Mouse (Mus musculus): ENCODE measurements at regions not wholly inside any gene's neighbourhood (a gene's known extent, or its start where the extent isn't known, plus 50 kb on each side); places are given as distances from the start of the nearest gene placed in this dataset.

DNA sequence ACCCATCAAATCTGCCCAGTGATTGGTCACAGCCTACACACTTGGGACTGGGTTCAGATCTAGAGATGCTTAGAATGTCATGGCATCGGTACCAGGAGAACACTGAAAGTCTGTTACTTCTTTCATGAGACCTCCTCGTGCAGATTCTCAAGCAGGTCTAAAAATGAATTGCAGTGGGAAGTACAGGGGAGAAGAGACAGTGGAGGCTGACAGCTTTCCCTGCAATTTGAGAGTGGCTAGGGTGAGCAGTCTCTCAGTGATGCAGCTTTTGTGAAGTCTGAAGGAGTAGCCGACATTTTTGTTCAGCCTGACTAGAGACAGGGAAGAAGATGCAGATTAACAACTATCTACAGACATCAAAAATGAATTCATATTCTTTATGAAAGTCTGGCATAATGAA lies 112.5 kb downstream of the Fam198b start:
- no peak for DNase-seq (ENCODE audit: low spot score in 2 of 2)

DNA sequence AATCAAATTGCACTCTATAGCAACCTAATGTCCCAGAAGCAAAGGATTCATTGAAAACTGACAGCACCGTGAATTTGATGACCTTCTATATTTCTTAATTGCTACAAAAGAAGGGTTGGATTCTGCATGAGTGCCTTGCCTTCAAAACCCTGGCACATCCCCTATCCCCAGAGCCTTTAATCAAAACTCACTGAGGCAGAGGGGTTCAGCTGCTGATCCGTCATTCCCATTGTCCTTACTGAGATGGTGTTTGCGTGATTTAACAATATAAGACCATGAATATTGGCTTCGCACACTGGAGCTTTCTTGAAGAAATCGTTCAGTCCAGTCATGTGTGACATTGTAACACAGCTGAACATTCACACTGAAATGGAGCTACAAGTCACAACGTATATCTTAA lies 118.0 kb downstream of the Fam198b start:
- DNase-seq (ENCODE audit: low spot score in 2 of 2) = no peak

DNA sequence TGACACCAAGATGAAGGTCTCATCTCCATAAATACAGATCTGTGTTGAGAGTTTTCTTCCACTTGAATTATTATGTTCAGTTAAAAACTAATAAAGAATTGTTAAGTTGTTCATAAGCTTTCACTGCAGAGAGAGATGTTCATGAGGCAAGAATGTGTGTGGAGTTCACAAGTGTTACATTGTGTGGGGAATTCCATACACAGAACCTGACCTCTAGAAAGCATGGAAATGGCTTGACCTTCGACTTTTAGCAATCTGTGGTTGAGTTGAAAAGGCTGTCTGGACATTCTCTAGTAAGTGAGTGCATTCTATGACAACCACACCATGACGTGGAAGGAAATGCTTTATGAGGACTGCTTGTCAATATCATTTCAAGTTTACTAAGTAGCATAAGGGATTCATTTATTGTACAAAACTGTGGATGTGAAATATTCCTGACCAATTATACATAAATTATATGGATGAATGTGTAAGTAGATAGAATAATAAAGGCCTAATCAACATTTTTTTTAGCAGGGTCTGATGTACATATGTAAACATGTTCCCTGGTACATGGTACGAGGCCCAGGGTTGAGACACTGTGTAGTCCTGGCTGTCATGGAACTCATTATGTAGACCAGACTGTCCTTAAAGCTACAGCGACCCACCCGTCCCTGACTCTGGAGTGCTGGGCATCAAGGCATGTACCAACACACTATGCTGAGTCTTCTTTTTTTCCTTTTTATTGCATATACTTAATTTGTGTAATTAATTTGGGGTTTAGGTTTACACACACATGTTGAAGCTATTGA lies 119.2 kb downstream of the Fam198b start:
- DNase-seq (ENCODE audit: low spot score in 2 of 2) = no peak

DNA sequence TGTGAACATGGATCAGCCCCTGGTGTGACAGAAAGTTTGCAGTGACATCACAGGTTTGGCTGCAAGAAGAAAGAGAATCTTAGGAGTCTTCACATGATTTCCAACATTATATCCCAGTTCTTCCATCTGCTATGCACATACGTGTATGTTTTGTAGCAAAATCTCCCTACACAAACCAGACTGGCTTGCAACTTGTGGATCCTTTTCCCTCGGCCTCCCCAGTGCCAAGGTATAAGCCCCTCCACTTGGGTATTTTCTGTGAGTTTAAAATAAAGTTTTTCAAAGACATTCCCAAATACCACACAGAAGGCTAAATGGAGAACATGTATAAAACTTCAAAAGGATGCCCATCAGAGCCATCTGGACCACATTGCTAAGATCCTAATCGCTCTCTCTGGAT lies 120.2 kb downstream of the Fam198b start:
- DNase-seq (ENCODE audit: low spot score in 2 of 2) = no peak

DNA sequence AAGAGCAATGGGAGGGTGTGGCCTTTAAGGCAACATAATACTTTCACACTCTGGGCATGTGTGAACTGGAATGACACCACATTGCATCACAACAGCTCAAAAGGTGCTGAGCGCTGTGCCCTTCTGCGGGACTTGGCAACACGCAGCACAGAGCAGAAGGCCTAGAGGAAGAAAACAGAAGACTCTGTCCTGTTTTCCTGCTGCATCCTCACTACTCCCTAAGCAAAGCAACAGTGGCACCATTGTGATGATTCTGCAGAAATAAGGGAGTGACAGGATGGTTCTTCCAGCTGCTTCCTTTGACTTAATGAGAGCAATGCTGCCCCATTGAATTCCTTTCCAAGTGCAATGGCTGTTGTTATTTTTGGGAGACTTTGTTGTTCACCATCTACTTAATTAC lies 120.6 kb downstream of the Fam198b start:
- no peak for DNase-seq (ENCODE audit: low spot score in 2 of 2)

DNA sequence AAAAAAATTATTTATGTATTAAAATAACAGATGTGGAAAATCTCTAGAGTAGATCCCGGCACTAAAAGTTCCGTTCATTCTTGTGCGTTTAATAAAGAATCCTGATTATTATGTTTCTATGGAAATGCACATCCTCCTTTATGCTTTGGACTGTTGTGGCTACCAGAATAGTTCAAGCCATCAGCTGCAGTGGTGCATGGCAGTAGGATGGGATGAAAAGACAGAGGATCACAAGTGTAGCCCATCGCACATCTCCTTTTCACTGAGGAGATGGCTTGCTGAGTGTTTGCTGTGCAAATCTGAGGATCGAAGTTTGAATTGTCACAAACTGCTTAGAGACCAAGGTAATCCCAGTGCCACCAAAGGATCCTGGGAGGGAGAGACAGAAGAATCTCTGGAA lies 121.0 kb downstream of the Fam198b start:
- DNase-seq (ENCODE audit: low spot score in 2 of 2) = no peak

DNA sequence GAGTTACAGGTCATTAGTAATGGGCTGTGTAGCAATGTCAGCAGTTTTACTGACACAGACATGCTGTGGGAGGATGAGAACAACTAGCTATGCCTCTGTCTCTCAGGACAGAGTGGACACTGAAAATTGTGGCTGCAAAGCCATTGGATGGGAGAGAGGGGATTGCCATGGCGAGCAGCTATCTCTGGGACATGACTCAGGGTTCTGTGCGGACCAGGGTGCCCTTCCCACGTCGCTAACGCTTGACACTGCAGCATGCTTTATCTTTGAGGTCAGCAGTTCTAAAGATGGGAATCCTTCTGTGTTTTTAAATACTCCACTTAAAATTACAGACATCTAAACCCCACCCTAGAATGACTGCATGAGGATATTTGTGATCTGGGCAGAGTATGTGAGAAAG lies 121.9 kb downstream of the Fam198b start:
- no peak for DNase-seq (ENCODE audit: low spot score in 2 of 2)

DNA sequence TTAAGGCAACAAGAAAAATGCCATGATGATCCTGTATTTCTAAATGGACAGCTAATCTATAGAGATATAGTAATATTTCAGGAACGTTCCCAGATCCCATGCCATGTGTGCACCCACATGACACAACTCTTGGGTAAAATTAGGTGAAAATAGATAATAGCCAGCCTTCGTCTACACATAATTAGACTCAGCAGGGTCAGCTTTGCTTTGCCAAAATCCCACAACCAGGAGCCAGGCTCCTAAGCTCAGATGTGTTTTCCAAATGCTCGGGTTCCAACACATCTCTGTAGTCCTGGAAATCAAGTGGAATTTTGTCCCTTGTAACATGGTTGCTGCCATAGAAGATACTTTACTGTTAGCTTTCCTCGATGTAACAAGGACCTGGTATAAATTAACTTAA lies 122.7 kb downstream of the Fam198b start:
- DNase-seq (ENCODE audit: low spot score in 2 of 2) = no peak

DNA sequence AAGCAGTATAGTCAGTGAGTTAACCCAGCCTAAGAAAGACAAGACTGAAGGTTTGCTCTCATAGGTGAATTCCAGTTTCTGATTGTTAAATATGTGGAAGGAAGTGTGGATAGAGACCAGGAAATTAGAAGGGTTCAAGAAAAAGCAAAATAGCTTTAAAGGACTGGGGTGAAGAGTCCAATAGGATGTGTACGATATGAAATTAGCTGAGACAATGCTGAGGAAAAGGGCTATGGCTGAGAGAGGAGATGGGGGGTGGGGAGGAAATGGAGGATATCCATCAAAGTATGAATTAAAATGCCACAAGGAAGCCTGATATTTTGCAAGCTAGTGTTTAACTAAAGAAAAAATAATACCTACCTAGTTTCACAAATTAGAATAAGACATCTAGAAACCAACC lies 124.9 kb downstream of the Fam198b start:
- DNase-seq (ENCODE audit: low spot score in 2 of 2) = no peak

DNA sequence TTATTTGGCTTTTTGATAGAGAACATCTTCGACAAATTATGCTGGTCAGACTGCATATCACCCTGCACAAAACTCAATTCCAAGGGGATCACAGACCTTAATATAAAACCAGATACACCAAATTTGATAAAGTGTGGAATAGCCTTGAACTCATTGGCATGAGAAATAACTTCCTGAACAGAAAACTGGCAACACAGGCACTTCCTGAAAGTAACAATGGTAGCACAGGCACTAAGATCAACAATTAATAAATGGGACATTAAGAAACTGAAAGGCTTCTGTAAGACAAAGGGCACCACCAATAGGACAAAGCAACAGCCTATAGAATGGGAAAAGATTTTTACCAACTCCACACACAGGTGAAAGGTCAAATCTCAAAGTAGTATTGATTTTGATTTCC lies 141.5 kb downstream of the Fam198b start:
- no peak for DNase-seq (ENCODE audit: low spot score in 2 of 2)

DNA sequence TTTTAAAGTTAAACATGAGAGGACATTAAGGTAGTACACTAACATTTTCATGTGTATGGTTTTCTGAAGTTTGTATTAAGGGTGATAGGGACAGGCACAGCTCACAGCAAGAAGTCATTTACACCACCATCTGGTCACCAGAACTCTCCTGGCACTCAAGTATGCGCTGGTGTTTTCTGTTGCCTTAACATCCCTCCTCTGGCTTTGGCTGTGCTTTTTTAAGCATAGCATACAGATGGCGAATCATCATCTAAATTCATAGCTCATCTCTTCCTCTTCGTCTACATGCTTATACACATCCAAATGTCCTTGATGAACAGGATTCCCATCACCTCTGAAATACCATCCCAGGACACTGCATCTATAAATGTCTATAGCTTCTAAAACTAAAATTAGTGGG lies 148.7 kb downstream of the Fam198b start:
- no peak for DNase-seq (ENCODE audit: low spot score in 2 of 2)

DNA sequence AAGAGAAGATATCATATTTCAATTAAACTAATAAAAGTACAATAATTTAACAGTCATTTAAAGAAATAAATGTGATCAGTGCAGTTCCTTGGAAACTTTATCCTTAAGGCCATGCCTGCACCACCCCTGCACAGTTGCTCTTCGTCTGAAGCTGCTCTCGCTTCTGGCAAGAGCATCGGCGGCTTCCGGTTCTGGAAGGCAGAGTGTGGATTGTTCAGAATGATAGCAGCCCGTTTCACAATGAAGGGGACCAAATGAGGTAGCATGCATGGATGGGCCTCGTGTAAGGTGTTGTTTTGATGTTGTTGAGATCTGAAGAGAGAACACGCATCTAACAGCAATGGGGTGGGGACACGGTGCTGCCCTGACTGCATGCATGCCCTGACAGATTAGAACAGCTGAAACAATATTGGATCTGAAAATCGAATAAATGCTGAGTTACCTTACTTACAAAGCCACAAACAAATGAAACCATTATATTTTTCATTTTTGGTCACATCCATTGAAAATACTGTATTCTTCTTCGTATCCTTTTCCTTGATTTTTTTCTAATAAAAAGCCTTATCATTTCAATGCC lies 154.3 kb downstream of the Fam198b start:
- no peak for DNase-seq (ENCODE audit: low spot score in 2 of 2)

DNA sequence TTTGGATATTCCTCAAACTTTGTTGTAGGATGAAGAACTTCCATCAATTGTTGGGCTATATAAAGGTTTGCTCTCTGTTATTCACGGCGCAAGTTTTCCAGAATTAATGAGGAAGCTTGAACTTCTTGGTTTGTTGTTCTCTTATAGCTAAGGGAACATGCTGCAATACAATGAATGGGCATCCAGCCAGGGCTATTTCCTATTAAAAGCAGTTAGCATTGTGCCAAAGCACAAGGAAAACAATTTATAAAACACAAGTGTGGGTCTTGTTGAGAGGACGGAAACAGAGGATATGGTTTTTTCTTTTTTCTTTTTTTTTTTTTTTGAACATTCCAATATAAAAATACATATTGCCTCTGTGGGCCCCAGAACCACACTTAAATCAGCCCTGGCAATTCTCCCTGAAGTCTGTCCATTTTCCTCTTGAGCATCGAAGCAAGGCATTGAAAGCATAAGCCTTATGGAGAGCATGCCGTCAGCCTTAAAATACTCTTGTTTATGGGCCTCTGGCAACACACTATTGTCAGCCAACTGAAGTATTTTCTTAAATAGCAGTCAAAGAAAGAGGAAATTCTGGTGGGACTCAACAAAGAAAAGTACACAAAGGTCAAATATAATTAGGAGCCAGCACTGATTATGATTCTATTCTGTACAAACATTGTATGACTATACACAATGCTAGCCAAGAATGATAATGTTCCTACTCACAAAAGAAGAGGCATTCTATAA lies 158.6 kb downstream of the Fam198b start:
- DNase-seq (ENCODE audit: low spot score in 2 of 2) = no peak

DNA sequence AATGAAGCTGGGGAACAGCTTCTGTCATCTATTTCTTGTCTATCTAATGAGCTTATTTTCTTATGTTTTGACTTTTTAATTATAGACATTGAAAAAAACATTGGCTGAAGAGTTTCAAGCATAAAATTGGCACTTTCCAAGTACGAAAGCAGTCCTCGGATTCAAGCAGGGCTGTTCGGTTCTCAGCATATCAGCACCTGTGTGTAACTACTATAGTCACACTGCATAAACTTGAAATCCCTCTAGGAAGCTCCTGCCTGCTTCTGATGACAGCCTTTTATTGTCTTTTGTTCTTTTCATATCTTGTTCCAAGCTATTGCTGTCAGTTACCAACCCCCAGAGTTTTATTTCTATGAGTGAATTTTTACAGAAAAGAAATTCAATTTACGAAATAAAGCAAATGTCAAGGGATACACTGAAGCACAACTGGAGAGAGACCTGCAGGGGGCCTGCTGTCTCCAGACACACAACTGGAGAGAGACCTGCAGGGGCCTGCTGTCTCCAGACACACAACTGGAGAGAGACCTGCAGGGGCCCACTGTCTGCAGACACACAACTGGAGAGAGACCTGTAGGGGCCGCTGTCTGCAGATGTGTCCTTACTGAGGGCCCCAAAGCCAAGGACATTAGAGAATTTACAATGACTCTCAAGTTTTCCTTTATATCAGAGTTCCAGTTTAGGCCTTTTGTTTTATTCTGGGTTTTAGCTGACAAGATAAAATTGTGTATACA lies 165.3 kb downstream of the Fam198b start:
- no peak for DNase-seq (ENCODE audit: low spot score in 2 of 2)

DNA sequence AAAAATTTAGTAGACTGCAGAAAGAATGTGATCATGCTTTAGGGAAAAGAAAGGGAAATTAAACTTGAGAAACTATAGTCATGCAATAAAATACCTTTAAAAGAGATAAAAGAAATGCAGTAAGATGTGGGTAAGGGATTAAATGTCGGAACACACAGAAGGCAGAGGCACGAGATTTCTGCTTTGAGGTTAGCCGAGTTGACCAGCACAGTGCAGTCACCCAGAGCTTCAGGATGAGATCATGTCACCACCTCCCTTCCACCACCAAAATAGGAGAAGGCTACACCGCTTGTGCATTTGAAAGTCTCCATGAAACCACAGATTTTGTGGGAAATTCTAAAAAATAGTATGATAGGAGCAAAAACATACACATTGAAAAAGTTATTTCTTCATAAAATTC lies 166.6 kb downstream of the Fam198b start:
- no peak for DNase-seq (ENCODE audit: low spot score in 2 of 2)

DNA sequence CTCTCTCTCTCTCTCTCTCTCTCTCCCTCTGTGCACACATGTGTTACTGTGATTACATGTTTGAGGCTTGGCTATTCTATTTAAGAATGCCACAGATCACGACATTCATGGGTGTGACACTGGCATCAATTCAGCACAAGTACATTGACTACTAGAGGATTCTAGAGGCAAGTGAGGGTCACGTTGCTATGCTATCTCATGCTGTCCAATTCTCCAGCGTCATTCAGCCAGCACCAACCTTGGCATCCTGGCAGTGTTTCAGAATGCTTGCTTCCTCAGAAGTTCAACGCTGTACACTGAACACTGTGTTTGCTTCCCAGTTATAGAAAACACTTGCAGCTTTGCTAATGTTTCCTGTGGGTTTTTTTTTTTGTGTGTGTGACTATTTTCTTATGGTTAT lies 167.6 kb downstream of the Fam198b start:
- no peak for DNase-seq (ENCODE audit: low spot score in 2 of 2)

DNA sequence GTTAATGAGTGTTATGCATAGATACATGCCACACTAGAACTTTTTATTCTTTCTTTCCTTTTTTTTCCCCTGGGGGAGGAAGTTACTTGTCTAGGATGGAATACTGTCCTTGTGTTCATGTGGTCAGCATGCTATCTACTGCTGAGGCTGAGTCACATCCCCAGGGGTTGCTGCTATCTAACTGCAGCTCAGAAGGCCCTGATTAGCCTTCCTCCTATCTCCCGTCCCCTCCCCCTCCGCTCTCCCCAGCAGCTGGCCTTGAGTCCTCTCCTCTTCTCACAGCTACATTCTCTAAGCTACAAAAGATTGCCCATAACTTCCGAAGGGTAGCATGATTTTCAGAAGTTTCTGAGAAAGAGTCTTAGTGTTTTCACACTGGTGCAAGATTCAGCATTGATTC lies 168.5 kb downstream of the Fam198b start:
- no peak for DNase-seq (ENCODE audit: low spot score in 2 of 2)

DNA sequence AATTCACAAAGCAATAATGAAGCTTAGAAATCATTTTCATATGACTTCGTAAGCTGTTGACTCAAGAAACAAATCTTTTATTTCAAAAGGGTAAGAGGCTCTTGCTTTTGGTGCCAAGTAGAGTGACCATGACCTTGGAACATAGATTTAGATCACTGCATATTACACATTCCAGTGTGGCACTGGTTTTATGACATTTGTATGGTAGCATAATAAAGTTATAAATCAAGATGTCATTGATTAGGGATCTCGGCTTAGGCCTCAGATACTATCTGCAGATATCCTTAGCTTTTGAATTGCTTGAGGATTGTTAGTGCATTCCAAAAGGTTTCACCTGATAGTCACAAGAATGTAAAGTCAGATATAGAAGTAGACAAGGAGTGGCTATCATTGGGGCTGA lies 169.1 kb downstream of the Fam198b start:
- DNase-seq (ENCODE audit: low spot score in 2 of 2) = no peak

DNA sequence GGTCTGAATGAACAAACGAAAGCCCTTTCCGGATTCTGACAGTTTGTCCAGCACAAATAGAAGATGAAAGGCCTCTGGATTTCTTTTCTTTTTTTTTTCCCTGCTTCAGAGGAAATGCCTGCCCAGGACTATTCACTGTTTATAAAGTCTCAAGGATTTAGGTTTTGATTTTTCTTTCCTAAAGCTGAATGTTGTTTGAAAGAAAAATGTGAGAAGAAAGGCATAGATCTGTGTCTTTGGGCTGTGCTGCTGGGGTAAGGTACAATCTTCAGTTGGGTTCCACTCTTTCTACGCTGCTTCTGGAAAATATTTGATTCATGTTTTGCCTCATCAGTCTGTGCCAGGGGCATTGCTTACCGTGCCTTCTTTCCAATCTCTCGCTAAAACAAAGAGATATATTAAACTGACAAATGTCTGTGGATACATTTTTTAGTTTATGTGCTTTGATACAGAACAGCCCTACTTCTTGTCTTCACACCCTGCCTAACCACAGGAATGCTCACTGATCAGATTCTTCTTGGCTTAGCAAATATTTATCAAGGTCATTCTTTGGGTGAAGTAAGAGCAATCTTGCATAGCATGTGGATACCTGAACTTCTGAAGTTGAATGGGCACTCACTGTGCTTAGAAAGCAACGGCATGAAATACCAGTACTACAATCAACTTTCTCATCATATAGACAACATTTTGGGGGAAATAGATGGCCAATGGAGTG lies 172.5 kb downstream of the Fam198b start:
- no peak for DNase-seq (ENCODE audit: low spot score in 2 of 2)

DNA sequence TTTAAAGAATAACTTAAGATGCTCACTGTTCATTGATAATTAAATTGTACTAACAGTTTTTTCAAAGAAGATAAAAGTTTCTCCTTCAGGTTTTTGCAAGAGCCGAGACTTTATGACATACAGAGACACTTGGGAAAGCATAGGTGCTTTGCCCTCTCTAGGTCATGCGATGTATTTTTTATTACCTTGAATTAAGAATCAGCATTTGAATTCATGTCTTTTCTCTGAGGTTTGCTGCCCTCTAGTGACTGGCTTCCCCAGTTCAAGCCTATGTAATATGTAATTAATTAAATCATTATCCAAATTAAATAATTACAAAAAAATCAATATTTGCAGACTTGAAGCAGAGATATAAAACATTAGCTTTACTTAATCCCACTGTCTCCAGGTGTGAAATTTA lies 174.4 kb downstream of the Fam198b start:
- DNase-seq (ENCODE audit: low spot score in 2 of 2) = peak in 1 of 2 experiments; percentile 23

DNA sequence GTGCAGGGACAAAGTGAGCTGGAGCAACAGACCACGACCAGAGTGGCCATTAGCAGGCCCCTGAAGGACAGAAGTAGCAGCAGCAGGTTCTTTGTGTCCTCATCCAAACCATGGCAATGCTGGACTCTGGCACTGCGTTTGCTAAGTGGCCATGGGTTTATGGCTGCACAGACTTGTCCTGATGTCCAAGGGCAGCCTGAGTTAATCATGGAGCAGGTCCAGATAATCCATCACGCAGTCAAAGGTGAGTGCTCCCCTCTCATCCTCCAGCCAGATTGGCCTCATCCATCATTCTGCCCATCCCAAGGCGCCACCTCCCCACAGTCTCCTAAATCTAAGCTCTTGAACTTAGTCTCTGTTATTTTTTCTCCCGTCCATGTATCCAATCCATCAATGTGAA lies 186.4 kb downstream of the Fam198b start:
- DNase-seq (ENCODE audit: low spot score in 2 of 2) = no peak

All from spleen, postnatal 10 days (tissue).